Mouse (Mus musculus): ENCODE data around the gene Smdt1. TPM values are rescaled to one million over a fixed set of nuclear protein-coding genes. Genes with fewer than 3 reads are reported as not detected.
A peak's percentile ranks its signal among the peaks of the same experiment; 100 is the strongest.

The Smdt1 gene
- polyA plus RNA-seq, 1 experiment from 2014 or later: 175 TPM

DNA sequence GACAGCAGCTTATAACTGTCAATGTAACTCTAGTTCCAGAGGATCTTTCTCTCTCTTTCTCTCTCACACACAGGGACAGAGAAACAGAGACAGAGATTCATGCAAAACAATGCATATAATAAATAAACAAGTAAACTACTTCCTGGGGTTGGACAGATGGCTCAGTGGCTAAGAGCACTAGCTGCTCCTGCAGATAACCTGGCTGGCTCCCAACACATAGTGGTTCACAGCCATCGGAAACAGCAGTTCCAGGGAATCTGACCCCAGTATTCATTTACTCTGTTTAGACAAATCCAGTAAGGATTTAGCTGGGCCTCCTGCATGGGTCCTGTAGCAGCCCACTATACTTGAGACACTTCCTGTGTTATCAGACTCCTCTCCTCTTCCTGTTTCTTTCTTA is 19.1 kb upstream of the Smdt1 start:
- no peak overlapping the region for H3K27ac ChIP-seq (ENCODE audit: low read length)
- H3K27me3 ChIP-seq (ENCODE audit: control insufficient read depth, insufficient read depth, low read depth, low read length): no peaks in the 10 kb centered on the region
- H3K4me3 ChIP-seq (ENCODE audit: low read depth, low read length): no peak overlapping the region
- H3K4me2 ChIP-seq (ENCODE audit: low read depth, low read length): no peak overlapping the region
- H3K9ac ChIP-seq (ENCODE audit: low read depth, low read length): no peak overlapping the region
- 53% methylated on average over 1 of the region's 1 CpGs for WGBS (ENCODE audit: insufficient replicate concordance)
- no peak for ATAC-seq (ENCODE audit: low read depth)
- H3K36me3 ChIP-seq (ENCODE audit: control insufficient read depth, insufficient read depth): no peaks in the 10 kb centered on the region
- no peaks in the 10 kb centered on the region for H3K4me1 ChIP-seq (ENCODE audit: control insufficient read depth, low read depth, low read length)
- no peaks in the 10 kb centered on the region for H3K9me3 ChIP-seq (replicated peaks; ENCODE audit: control insufficient read depth, low read length)

- Histone ChIP-seq H3K27ac (ENCODE audit: low read length) (no peak overlapping the region), H3K36me3 (ENCODE audit: control insufficient read depth, insufficient read depth) (no peaks in the 10 kb centered on the region), H3K27me3 (ENCODE audit: control insufficient read depth, insufficient read depth, low read depth, low read length) (no peaks in the 10 kb centered on the region), H3K4me2 (ENCODE audit: low read depth, low read length) (no peak overlapping the region), H3K9ac (ENCODE audit: low read depth, low read length) (no peak overlapping the region), H3K4me3 (ENCODE audit: low read depth, low read length) (no peak overlapping the region), H3K4me1 (ENCODE audit: control insufficient read depth, low read depth, low read length) (no peaks in the 10 kb centered on the region), H3K9me3 (replicated peaks; ENCODE audit: control insufficient read depth, low read length) (no peaks in the 10 kb centered on the region)
- no peak for ATAC-seq (ENCODE audit: low read depth)
- 70% methylated on average over 8 of the region's 8 CpGs for whole genome bisulfite sequencing (ENCODE audit: insufficient replicate concordance)
These were observed 16.6 kb upstream of the Smdt1 start for GRCm38 (mm10) chr15:82322195-82322594.

DNA sequence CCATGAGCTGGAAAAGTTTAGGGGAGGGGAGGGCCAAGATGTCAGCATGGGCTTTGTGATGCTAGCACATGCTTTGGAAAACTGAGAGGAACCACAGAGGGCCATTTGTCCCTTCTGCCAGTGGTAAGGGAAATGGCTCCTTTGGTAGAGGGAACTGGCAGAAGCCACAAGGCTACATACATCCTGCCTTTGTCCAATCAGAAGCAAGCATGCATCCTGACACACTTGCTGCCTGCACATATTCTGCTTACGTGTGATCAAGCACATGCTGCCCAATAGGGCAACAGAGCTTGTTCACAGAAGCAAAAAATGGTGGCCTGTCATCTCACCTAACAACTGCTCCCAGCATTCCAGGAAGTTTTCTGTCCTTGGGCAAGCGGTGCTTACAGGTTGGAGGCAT is 13.4 kb upstream of the Smdt1 start:
- Histone ChIP-seq H3K9me3 (replicated peaks; ENCODE audit: control insufficient read depth, low read length) (no peaks in the 10 kb centered on the region), H3K4me1 (ENCODE audit: control insufficient read depth, low read depth, low read length) (no peaks in the 10 kb centered on the region), H3K4me2 (ENCODE audit: low read depth, low read length) (no peak overlapping the region), H3K27ac (ENCODE audit: low read length) (no peak overlapping the region), H3K9ac (ENCODE audit: low read depth, low read length) (no peak overlapping the region), H3K36me3 (ENCODE audit: control insufficient read depth, insufficient read depth) (peaks cover 8% of the 10 kb centered on the region), H3K4me3 (ENCODE audit: low read depth, low read length) (no peak overlapping the region), H3K27me3 (ENCODE audit: control insufficient read depth, insufficient read depth, low read depth, low read length) (no peaks in the 10 kb centered on the region)
- no peak for ATAC-seq (ENCODE audit: low read depth)
- WGBS (ENCODE audit: insufficient replicate concordance): 69% methylated on average over 2 of the region's 2 CpGs

- WGBS (ENCODE audit: insufficient replicate concordance): 98% methylated on average over 4 of the region's 4 CpGs
- peaks cover 36% of the 10 kb centered on the region for H3K36me3 ChIP-seq (ENCODE audit: control insufficient read depth, insufficient read depth)
- no peak overlapping the region for H3K27ac ChIP-seq (ENCODE audit: low read length)
These were observed 3.6 kb upstream of the Smdt1 start for GRCm38 (mm10) chr15:82335194-82335593.

DNA sequence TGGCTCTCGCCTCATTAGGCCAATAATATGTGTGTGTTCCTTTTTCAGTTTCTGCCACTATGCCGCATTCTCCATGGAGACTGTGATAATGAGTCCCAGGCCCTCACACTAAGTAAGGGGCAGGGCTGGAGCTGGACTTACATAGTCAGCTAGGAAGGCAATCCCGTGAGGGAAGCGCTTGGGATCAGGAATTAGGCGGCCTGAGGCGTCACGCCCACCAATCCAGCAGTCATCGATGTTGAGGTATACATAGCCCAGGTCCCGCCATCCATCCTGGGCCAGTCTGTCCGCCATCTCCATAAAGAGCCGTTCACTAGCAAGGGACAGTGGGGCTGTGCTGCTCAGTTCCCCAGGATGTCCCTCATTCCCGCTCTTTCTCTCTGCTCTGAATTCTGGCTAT is 2.1 kb upstream of the Smdt1 start:
- H3K27me3 ChIP-seq (ENCODE audit: control insufficient read depth, insufficient read depth, low read depth, low read length): no peaks in the 10 kb centered on the region
- peaks cover 33% of the 10 kb centered on the region for H3K36me3 ChIP-seq (ENCODE audit: control insufficient read depth, insufficient read depth)
- H3K9me3 ChIP-seq (replicated peaks; ENCODE audit: control insufficient read depth, low read length): no peaks in the 10 kb centered on the region
- no peak overlapping the region for H3K27ac ChIP-seq (ENCODE audit: low read length)
- H3K4me2 ChIP-seq (ENCODE audit: low read depth, low read length): no peak overlapping the region; the same call in 1 of the 2 replicates
- no peak for ATAC-seq (ENCODE audit: low read depth)
- H3K9ac ChIP-seq (ENCODE audit: low read depth, low read length): no peak overlapping the region
- peaks cover 41% of the 10 kb centered on the region for H3K4me1 ChIP-seq (ENCODE audit: control insufficient read depth, low read depth, low read length)
- 91% methylated on average over 12 of the region's 12 CpGs for WGBS (ENCODE audit: insufficient replicate concordance)
- H3K4me3 ChIP-seq (ENCODE audit: low read depth, low read length): peak overlapping the region; percentile 1; the same call in 1 of the 2 replicates

More at GRCm38 (mm10) chr15:82335194-82335593, 3.6 kb upstream of the Smdt1 start:
- H3K9ac ChIP-seq (ENCODE audit: low read depth, low read length): no peak overlapping the region
- H3K4me3 ChIP-seq (ENCODE audit: low read depth, low read length): no peak overlapping the region
- no peaks in the 10 kb centered on the region for H3K9me3 ChIP-seq (replicated peaks; ENCODE audit: control insufficient read depth, low read length)
- peaks cover 32% of the 10 kb centered on the region for H3K4me1 ChIP-seq (ENCODE audit: control insufficient read depth, low read depth, low read length)
- H3K4me2 ChIP-seq (ENCODE audit: low read depth, low read length): no peak overlapping the region
- no peak for ATAC-seq (ENCODE audit: low read depth)
- no peaks in the 10 kb centered on the region for H3K27me3 ChIP-seq (ENCODE audit: control insufficient read depth, insufficient read depth, low read depth, low read length)

DNA sequence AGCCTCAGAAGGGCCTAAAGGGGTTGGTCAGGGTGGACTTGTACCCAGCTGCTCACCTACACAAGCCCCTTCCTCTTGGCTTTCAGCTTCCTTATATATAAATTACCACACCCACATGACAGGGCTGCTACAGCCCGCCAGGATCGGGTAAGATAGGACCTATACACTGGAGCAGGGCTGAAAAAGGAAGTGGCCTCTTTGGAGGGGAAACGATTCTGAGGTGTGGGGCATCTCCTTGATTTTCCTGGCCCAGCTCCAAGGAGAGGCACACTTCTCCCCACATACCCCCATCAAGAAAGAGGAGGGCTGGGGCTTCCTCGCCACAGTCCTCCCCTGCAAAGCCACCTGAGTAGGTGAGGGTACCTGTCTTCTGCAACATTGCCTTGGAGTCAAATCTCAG is 884 bp upstream of the Smdt1 start:
- Histone ChIP-seq H3K9ac (ENCODE audit: low read depth, low read length) (peak overlapping the region; percentile 70), H3K4me1 (ENCODE audit: control insufficient read depth, low read depth, low read length) (peaks cover 52% of the 10 kb centered on the region), H3K27ac (ENCODE audit: low read length) (peak overlapping the region; percentile 80), H3K27me3 (ENCODE audit: control insufficient read depth, insufficient read depth, low read depth, low read length) (no peaks in the 10 kb centered on the region), H3K4me3 (ENCODE audit: low read depth, low read length) (peak overlapping the region; percentile 77), H3K9me3 (replicated peaks; ENCODE audit: control insufficient read depth, low read length) (no peaks in the 10 kb centered on the region), H3K4me2 (ENCODE audit: low read depth, low read length) (peak overlapping the region; percentile 94), H3K36me3 (ENCODE audit: control insufficient read depth, insufficient read depth) (peaks cover 30% of the 10 kb centered on the region)
- 5% methylated on average over 4 of the region's 4 CpGs for WGBS (ENCODE audit: insufficient replicate concordance)
- ATAC-seq (ENCODE audit: low read depth): no peak

DNA sequence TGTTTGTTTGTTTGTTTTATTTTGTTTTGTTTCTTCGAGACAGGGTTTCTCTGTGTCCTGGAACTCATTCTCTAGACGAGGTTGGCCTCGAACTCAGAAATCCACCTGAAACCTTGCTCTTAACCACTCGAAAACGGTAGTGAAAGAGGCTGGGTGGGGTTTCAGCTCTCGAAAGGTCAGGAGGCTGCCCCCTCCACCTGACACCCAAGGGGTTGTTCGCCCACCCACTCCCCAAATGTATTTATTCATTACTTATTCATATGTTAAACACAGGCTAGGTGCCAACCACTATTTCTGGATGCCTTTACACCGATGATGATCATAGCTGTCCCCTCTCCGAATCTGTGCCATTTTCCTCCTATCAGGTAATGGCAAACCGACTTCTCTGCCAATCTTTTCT is 391 bp downstream of the Smdt1 start:
- Histone ChIP-seq H3K4me3 (ENCODE audit: low read depth, low read length) (peak overlapping the region; percentile 77), H3K9me3 (replicated peaks; ENCODE audit: control insufficient read depth, low read length) (no peaks in the 10 kb centered on the region), H3K4me1 (ENCODE audit: control insufficient read depth, low read depth, low read length) (peaks cover 64% of the 10 kb centered on the region), H3K27ac (ENCODE audit: low read length) (peak overlapping the region; percentile 100), H3K36me3 (ENCODE audit: control insufficient read depth, insufficient read depth) (peaks cover 36% of the 10 kb centered on the region), H3K27me3 (ENCODE audit: control insufficient read depth, insufficient read depth, low read depth, low read length) (no peaks in the 10 kb centered on the region), H3K9ac (ENCODE audit: low read depth, low read length) (peak overlapping the region; percentile 96), H3K4me2 (ENCODE audit: low read depth, low read length) (peak overlapping the region; percentile 94)
- WGBS (ENCODE audit: insufficient replicate concordance): 35% methylated on average over 10 of the region's 10 CpGs
- ATAC-seq (ENCODE audit: low read depth): no peak

DNA sequence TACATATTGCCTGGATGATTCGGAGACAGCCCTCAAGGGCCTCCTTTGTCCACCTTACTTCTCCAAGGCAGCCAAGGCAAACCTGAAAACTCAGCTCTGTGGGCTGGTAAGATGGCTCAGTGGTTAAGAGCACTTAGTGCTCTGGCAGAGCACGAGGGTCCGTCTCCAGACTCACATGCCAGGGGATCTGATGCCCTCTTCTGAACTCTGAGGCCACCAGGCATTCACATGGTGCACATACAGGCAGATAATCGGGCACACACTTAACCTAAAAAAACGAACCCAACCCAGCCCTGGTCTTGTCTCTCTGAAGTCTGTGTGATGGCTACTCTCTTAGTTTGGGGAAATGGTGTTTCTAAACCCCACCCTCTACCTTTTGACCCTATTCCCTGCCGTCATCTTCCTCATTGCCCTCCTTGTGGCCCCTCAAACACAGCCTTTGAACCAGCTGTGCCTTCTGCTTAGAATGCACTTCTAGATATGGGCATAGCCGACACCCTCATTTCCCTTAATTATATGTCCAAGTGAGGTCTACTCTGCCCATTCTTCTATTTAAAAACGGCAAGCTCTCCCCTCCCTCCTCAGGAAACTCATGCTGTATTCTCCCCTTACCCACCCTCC is 985 bp downstream of the Smdt1 start:
- Histone ChIP-seq H3K27me3 (ENCODE audit: control insufficient read depth, insufficient read depth, low read depth, low read length) (no peaks in the 10 kb centered on the region), H3K4me2 (ENCODE audit: low read depth, low read length) (peak overlapping the region; percentile 94), H3K9me3 (replicated peaks; ENCODE audit: control insufficient read depth, low read length) (no peaks in the 10 kb centered on the region), H3K9ac (ENCODE audit: low read depth, low read length) (peak overlapping the region; percentile 96), H3K36me3 (ENCODE audit: control insufficient read depth, insufficient read depth) (peaks cover 30% of the 10 kb centered on the region), H3K4me3 (ENCODE audit: low read depth, low read length) (peak overlapping the region; percentile 69), H3K4me1 (ENCODE audit: control insufficient read depth, low read depth, low read length) (peaks cover 70% of the 10 kb centered on the region), H3K27ac (ENCODE audit: low read length) (peak overlapping the region; percentile 100)
- ATAC-seq (ENCODE audit: low read depth): no peak
- 34% methylated on average over 8 of the region's 8 CpGs for WGBS (ENCODE audit: insufficient replicate concordance)

- Histone ChIP-seq H3K36me3 (ENCODE audit: control insufficient read depth, insufficient read depth) (peaks cover 26% of the 10 kb centered on the region), H3K4me2 (ENCODE audit: low read depth, low read length) (peak overlapping the region; percentile 94), H3K27me3 (ENCODE audit: control insufficient read depth, insufficient read depth, low read depth, low read length) (no peaks in the 10 kb centered on the region), H3K9me3 (replicated peaks; ENCODE audit: control insufficient read depth, low read length) (no peaks in the 10 kb centered on the region), H3K27ac (ENCODE audit: low read length) (peak overlapping the region; percentile 100), H3K4me3 (ENCODE audit: low read depth, low read length) (peak overlapping the region; percentile 69), H3K9ac (ENCODE audit: low read depth, low read length) (peak overlapping the region; percentile 96), H3K4me1 (ENCODE audit: control insufficient read depth, low read depth, low read length) (peaks cover 78% of the 10 kb centered on the region)
- 14% methylated on average over 21 of the region's 21 CpGs for WGBS (ENCODE audit: insufficient replicate concordance)
- no peak for ATAC-seq (ENCODE audit: low read depth)
These were observed 1.8 kb downstream of the Smdt1 start for GRCm38 (mm10) chr15:82340414-82341035.
